Mouse (Mus musculus) megakaryocyte, embryonic 14.5 days (primary cell): Measurements from ENCODE around the gene Slc23a4. TPM values are rescaled to one million over a fixed set of nuclear protein-coding genes. Genes with fewer than 3 reads are reported as not detected.

Experiments
- H3K27me3 ChIP-seq: replicated peaks from 2 replicates; pipeline ENCODE3; 2012; ENCODE audit warnings: inconsistent platforms
- H3K36me3 ChIP-seq: replicated peaks from 2 replicates; pipeline ENCODE3; 2012; ENCODE audit warnings: low read length, inconsistent platforms, mixed read lengths
- H3K4me1 ChIP-seq: 2 replicates; pipeline ENCODE4 v1.6.1; 2012; ENCODE audit warnings: inconsistent platforms
- H3K4me3 ChIP-seq: replicated peaks from 2 replicates; pipeline ENCODE3; 2012; ENCODE audit warnings: moderate library complexity, mild to moderate bottlenecking, inconsistent platforms
- H3K9me3 ChIP-seq: 2 replicates; pipeline ENCODE4 v1.6.1; 2012; ENCODE audit warnings: inconsistent platforms
- FLI1 ChIP-seq: IDR thresholded peaks from 2 replicates; pipeline ENCODE4 v1.6.1; 2012; ENCODE audit warnings: low read length, inconsistent platforms, mixed read lengths
- GATA1 ChIP-seq: IDR thresholded peaks from 3 replicates; pipeline ENCODE4 v1.6.1; 2012; ENCODE audit warnings: mixed read lengths, low read length, inconsistent platforms, borderline replicate concordance
- polyA plus RNA-seq: library from polyadenylated mRNA; stranded (reverse); fragments of >175 nt; gene quantifications from 2 replicates; pipeline ENCODE4 v1.2.3, GENCODE M21; 2012; ENCODE audit warnings: low replicate concordance; ENCODE audit not compliant: insufficient read depth

Slc23a4 gene
- polyA plus RNA-seq, 1 experiment = 0.40 TPM

- Histone ChIP-seq H3K4me3 (no peak overlapping the region), H3K36me3 (no peaks in the 10 kb centered on the region), H3K27me3 (peaks cover 6% of the 10 kb centered on the region), H3K4me1 (peaks cover 33% of the 10 kb centered on the region), H3K9me3 (no peaks in the 10 kb centered on the region)
- no peak for TF ChIP-seq FLI1
- TF ChIP-seq GATA1 = no peak
Measured at GRCm38 (mm10) chr6:34921941-34922340, 66.3 kb downstream of the Slc23a4 start.

- no peak for TF ChIP-seq GATA1
- no peak for TF ChIP-seq FLI1
- Histone ChIP-seq H3K4me3 (no peak overlapping the region), H3K4me1 (peaks cover 28% of the 10 kb centered on the region), H3K9me3 (no peaks in the 10 kb centered on the region), H3K36me3 (no peaks in the 10 kb centered on the region), H3K27me3 (peaks cover 6% of the 10 kb centered on the region)
Measured at GRCm38 (mm10) chr6:34920631-34921030, 67.6 kb downstream of the Slc23a4 start.

GRCm38 (mm10) chr6:34919956-34920355 lies 68.2 kb downstream of the Slc23a4 start, which contains the start of gene Stra8:
TSS of gene Stra8 (plus strand) at chr6:34920163.
- Histone ChIP-seq H3K4me1 (peaks cover 22% of the 10 kb centered on the region), H3K36me3 (no peaks in the 10 kb centered on the region), H3K4me3 (no peak within 1 kb of the TSS), H3K27me3 (peaks cover 6% of the 10 kb centered on the region), H3K9me3 (no peaks in the 10 kb centered on the region)
- TF ChIP-seq FLI1 (no peak), GATA1 (no peak)

- no peaks in the 10 kb centered on the region for H3K36me3 ChIP-seq
- H3K9me3 ChIP-seq = no peaks in the 10 kb centered on the region
- H3K4me3 ChIP-seq = no peak overlapping the region
- peaks cover 30% of the 10 kb centered on the region for H3K4me1 ChIP-seq
- H3K27me3 ChIP-seq = peaks cover 6% of the 10 kb centered on the region
- TF ChIP-seq GATA1 (no peak), FLI1 (no peak)
Measured at GRCm38 (mm10) chr6:34919146-34919545, 69.1 kb downstream of the Slc23a4 start.

- TF ChIP-seq GATA1 (no peak), FLI1 (no peak)
- H3K36me3 ChIP-seq = peaks cover 1% of the 10 kb centered on the region
- peaks cover 53% of the 10 kb centered on the region for H3K4me1 ChIP-seq
- H3K9me3 ChIP-seq = no peaks in the 10 kb centered on the region
- peaks cover 1% of the 10 kb centered on the region for H3K27me3 ChIP-seq
- no peak overlapping the region for H3K4me3 ChIP-seq
Measured at GRCm38 (mm10) chr6:34914462-34914861, 73.7 kb downstream of the Slc23a4 start.

GRCm38 (mm10) chr6:34913341-34914040 lies 74.7 kb downstream of the Slc23a4 start:
- H3K4me1 ChIP-seq = peaks cover 59% of the 10 kb centered on the region

GRCm38 (mm10) chr6:34910371-34911219 lies 77.6 kb downstream of the Slc23a4 start, which contains the start of gene Wdr91:
TSS of gene Wdr91 (minus strand) at chr6:34910876.
- Histone ChIP-seq H3K27me3 (no peaks in the 10 kb centered on the region), H3K9me3 (no peaks in the 10 kb centered on the region), H3K36me3 (peaks cover 38% of the 10 kb centered on the region), H3K4me1 (peaks cover 70% of the 10 kb centered on the region), H3K4me3 (peak within 1 kb of the TSS; percentile 99)
- TF ChIP-seq FLI1 (no peak), GATA1 (no peak)

More at GRCm38 (mm10) chr6:34913341-34914040, 74.7 kb downstream of the Slc23a4 start:
- Histone ChIP-seq H3K9me3 (no peaks in the 10 kb centered on the region), H3K36me3 (peaks cover 10% of the 10 kb centered on the region), H3K4me3 (no peak overlapping the region), H3K27me3 (no peaks in the 10 kb centered on the region)
- TF ChIP-seq GATA1 = no peak
- no peak for TF ChIP-seq FLI1

GRCm38 (mm10) chr6:34909631-34910345 lies 78.4 kb downstream of the Slc23a4 start:
- Histone ChIP-seq H3K4me3 (peak overlapping the region; percentile 99), H3K4me1 (peaks cover 74% of the 10 kb centered on the region), H3K9me3 (no peaks in the 10 kb centered on the region), H3K36me3 (peaks cover 46% of the 10 kb centered on the region), H3K27me3 (no peaks in the 10 kb centered on the region)
- no peak for TF ChIP-seq GATA1
- TF ChIP-seq FLI1 = no peak

- TF ChIP-seq FLI1 = no peak
- TF ChIP-seq GATA1 = no peak
- no peaks in the 10 kb centered on the region for H3K9me3 ChIP-seq
- H3K36me3 ChIP-seq = peaks cover 67% of the 10 kb centered on the region
- H3K27me3 ChIP-seq = no peaks in the 10 kb centered on the region
- H3K4me1 ChIP-seq = peaks cover 82% of the 10 kb centered on the region
- peak overlapping the region; percentile 77 for H3K4me3 ChIP-seq
Measured at GRCm38 (mm10) chr6:34907696-34908260, 80.4 kb downstream of the Slc23a4 start.
